Mouse (Mus musculus) cortical plate, adult 2 months (tissue): ENCODE measurements around the gene Olfr689.

Experiments
- CTCF ChIP-seq: fragments of 200-500 bp; IDR thresholded peaks from 2 replicates; pipeline ENCODE4 v1.5.1; 2011; ENCODE audit warnings: mild to moderate bottlenecking, control low read depth, low read length; ENCODE audit not compliant: insufficient read depth; ENCODE audit errors: extremely low read depth
- POLR2A ChIP-seq: fragments of 200-500 bp; IDR thresholded peaks from 2 replicates; pipeline ENCODE4 v1.6.1; 2011; ENCODE audit warnings: mild to moderate bottlenecking, low read length, control low read depth; ENCODE audit not compliant: insufficient read depth; ENCODE audit errors: extremely low read depth

- TF ChIP-seq POLR2A: no peak
- TF ChIP-seq CTCF: no peak
Measured at GRCm38 (mm10) chr7:105290051-105290450, 20.9 kb upstream of the Olfr689 start.
